Comparison of ENCODE assay signal across 22 mouse cellular contexts in the genomic region with DNA sequence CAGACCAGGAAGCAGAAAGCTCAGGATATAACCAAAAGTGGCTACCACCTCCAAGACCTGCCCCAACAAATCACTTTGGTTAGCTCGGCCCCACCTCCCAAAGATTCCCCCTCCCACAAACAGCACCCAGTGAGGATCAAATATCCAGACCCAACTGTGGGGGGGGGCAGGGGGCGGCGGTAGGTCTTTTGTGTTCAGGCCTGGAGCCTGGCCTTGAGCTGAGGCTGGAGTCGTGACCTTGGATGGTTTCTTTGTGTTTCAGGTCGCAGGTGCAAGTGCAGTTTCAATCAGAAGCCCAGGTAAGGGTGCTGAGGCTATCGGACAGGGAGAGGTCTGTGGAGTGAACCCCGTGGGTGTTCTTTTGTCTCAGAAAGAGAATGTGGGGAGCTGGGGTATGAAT. TPM values are rescaled to one million over a fixed set of nuclear protein-coding genes. Genes with fewer than 3 reads are reported as not detected.
DNase-seq lines count a peak whose midpoint lies in the region; ATAC-seq and TF ChIP-seq lines count a peak whose summit lies in the region.
"Had no signal": no experiment of that assay in that cellular context is flagged by ENCODE, and none has a peak within 500 bp of the region (broad histone marks: within the 10 kb centered on the region; RNA-seq: fewer than 3 reads in every experiment).

No protein-coding gene starts in this region.

- H3K4me2 ChIP-seq in embryonic facial prominence, embryonic 13.5 days = no peak overlapping the region
- H3K4me2 ChIP-seq in liver, embryonic 11.5 days = no peak overlapping the region
- H3K4me2 ChIP-seq: forebrain, embryonic 13.5 days; forebrain, embryonic 15.5 days had no signal

- WGBS in embryonic facial prominence, embryonic 13.5 days = 69% methylated on average over 7 of the region's 7 CpGs
- WGBS in embryonic facial prominence, embryonic 10.5 days = 72% methylated on average over 7 of the region's 7 CpGs
- 63% methylated on average over 7 of the region's 7 CpGs for WGBS in liver, embryonic 11.5 days

- 0 out of 2 replicates have a peak overlapping the region, but pooled peaks have one; percentile 21 for H3K9ac ChIP-seq in embryonic facial prominence, embryonic 13.5 days
- no peak overlapping the region for H3K9ac ChIP-seq in ES-Bruce4 (ENCODE audit: low read depth, poor library complexity, severe bottlenecking)
- H3K9ac ChIP-seq in liver, embryonic 11.5 days (ENCODE audit: low read depth, low read length) = no peak overlapping the region
- H3K9ac ChIP-seq: forebrain, embryonic 13.5 days; forebrain, embryonic 15.5 days; forebrain, postnatal 0 days had no signal

- ATAC-seq in embryonic facial prominence, embryonic 13.5 days (ENCODE audit: insufficient number of reproducible peaks, insufficient read depth, low FRiP score, low TSS enrichment, low read depth) = no peak
- ATAC-seq in liver, embryonic 11.5 days (replicated peaks; ENCODE audit: low FRiP score) = no peak
- ATAC-seq: activated CD4-positive, CD25-positive, alpha-beta regulatory T cell, adult 4 months; forebrain, embryonic 13.5 days; forebrain, embryonic 15.5 days; forebrain, postnatal 0 days; Patski had no signal

- H3K9me3 ChIP-seq in embryonic facial prominence, embryonic 13.5 days = no peaks in the 10 kb centered on the region
- H3K9me3 ChIP-seq in embryonic facial prominence, embryonic 10.5 days = no peaks in the 10 kb centered on the region
- H3K9me3 ChIP-seq in ES-Bruce4 (replicated peaks; ENCODE audit: control insufficient read depth, insufficient read depth, low read length, poor library complexity, severe bottlenecking) = no peaks in the 10 kb centered on the region
- no peaks in the 10 kb centered on the region for H3K9me3 ChIP-seq in liver, embryonic 11.5 days (ENCODE audit: control insufficient read depth, low read length)
- H3K9me3 ChIP-seq: forebrain, embryonic 13.5 days; forebrain, embryonic 15.5 days; G1E had no signal

- no peak for TF ChIP-seq CTCF in ES-Bruce4 (IDR thresholded peaks at IDR 0.05; ENCODE audit: low read depth, low read length)

- no peak for DNase-seq in embryonic facial prominence, embryonic 10.5 days (ENCODE audit: low spot score)
- peak; percentile 69 for DNase-seq in R1 (ENCODE audit: low read depth, low spot score)
- DNase-seq in heart, postnatal 25 days (ENCODE audit: low spot score) = no peak
- DNase-seq in liver, embryonic 11.5 days (ENCODE audit: low spot score) = no peak
- no peak for DNase-seq in lung, postnatal 25 days (ENCODE audit: low spot score)
- DNase-seq: adrenal gland, adult 8-10 months; adrenal gland, postnatal 14 days; adrenal gland, postnatal 36 days; cerebellum, adult 11-12 months; cerebellum, adult 2 months; cerebellum, adult 9-10 months; cerebellum, postnatal 10 days; cerebellum, postnatal 25 days; forebrain, postnatal 0 days had no signal

- TF ChIP-seq EP300 in ES-Bruce4 (IDR thresholded peaks at IDR 0.05; ENCODE audit: insufficient read depth, low read depth, low read length) = 0 out of 2 replicates have a peak, but pooled peaks have one; percentile 61

- intact Hi-C loops in heart, postnatal 25 days (cut with DNase I) = no loop called here

- no peaks in the 10 kb centered on the region for H3K4me1 ChIP-seq in embryonic facial prominence, embryonic 13.5 days
- H3K4me1 ChIP-seq in embryonic facial prominence, embryonic 10.5 days = 0 out of 2 replicates have a peak, but pooled peaks cover 5% of the 10 kb centered on the region
- peaks cover 3% of the 10 kb centered on the region for H3K4me1 ChIP-seq in ES-Bruce4 (ENCODE audit: control insufficient read depth, insufficient read depth, low read length)
- no peaks in the 10 kb centered on the region for H3K4me1 ChIP-seq in liver, embryonic 11.5 days (replicated peaks; ENCODE audit: control insufficient read depth, insufficient read depth, low read length)
- H3K4me1 ChIP-seq: forebrain, embryonic 13.5 days; forebrain, embryonic 15.5 days had no signal

- no peak overlapping the region for H3K27ac ChIP-seq in embryonic facial prominence, embryonic 13.5 days
- no peak overlapping the region for H3K27ac ChIP-seq in embryonic facial prominence, embryonic 10.5 days (replicated peaks)
- H3K27ac ChIP-seq in ES-Bruce4 (ENCODE audit: insufficient read depth, low read length) = peak overlapping the region; percentile 20; the same call in 1 of the 2 replicates
- no peak overlapping the region for H3K27ac ChIP-seq in liver, embryonic 11.5 days (ENCODE audit: low read depth, low read length)
- H3K27ac ChIP-seq: forebrain, embryonic 13.5 days; forebrain, embryonic 15.5 days had no signal

- TF ChIP-seq POLR2A in ES-Bruce4 (IDR thresholded peaks at IDR 0.05; ENCODE audit: insufficient read depth, low read length) = no peak

- H3K27me3 ChIP-seq in embryonic facial prominence, embryonic 13.5 days = no peaks in the 10 kb centered on the region
- no peaks in the 10 kb centered on the region for H3K27me3 ChIP-seq in embryonic facial prominence, embryonic 10.5 days (replicated peaks; ENCODE audit: low read depth, poor library complexity, severe bottlenecking)
- H3K27me3 ChIP-seq in ES-Bruce4 (ENCODE audit: control insufficient read depth, insufficient read depth, low read length, poor library complexity, severe bottlenecking) = no peaks in the 10 kb centered on the region
- no peaks in the 10 kb centered on the region for H3K27me3 ChIP-seq in liver, embryonic 11.5 days (replicated peaks; ENCODE audit: control insufficient read depth, insufficient read depth, low read length)
- H3K27me3 ChIP-seq: forebrain, embryonic 13.5 days; forebrain, embryonic 15.5 days had no signal

- peaks cover 40% of the 10 kb centered on the region for H3K36me3 ChIP-seq in embryonic facial prominence, embryonic 13.5 days
- H3K36me3 ChIP-seq in embryonic facial prominence, embryonic 10.5 days (replicated peaks) = peaks cover 55% of the 10 kb centered on the region
- no peaks in the 10 kb centered on the region for H3K36me3 ChIP-seq in ES-Bruce4 (ENCODE audit: control insufficient read depth, insufficient read depth, low read length, poor library complexity, severe bottlenecking)
- no peaks in the 10 kb centered on the region for H3K36me3 ChIP-seq in liver, embryonic 11.5 days (ENCODE audit: control insufficient read depth, insufficient read depth, low read length)
- H3K36me3 ChIP-seq: G1E had no signal

- no peak overlapping the region for H3K4me3 ChIP-seq in embryonic facial prominence, embryonic 13.5 days
- H3K4me3 ChIP-seq in embryonic facial prominence, embryonic 10.5 days = no peak overlapping the region
- peak overlapping the region; percentile 22; the same call in 1 of the 2 replicates for H3K4me3 ChIP-seq in ES-Bruce4 (ENCODE audit: low read depth, low read length)
- no peak overlapping the region for H3K4me3 ChIP-seq in liver, embryonic 11.5 days (ENCODE audit: low read depth, low read length)
- H3K4me3 ChIP-seq: forebrain, embryonic 13.5 days; forebrain, embryonic 15.5 days had no signal

RNA-seq across cellular contexts. Expression of a gene that starts 8.2 kb away (rescaled TPM):
- polyA plus RNA-seq in embryonic facial prominence, embryonic 13.5 days (2015; fragmentation: Nextera tagmentation; extraction: Ambion mirVana) = 7.6 and 9.3 TPM in 2 replicates
- polyA plus RNA-seq in embryonic facial prominence, embryonic 10.5 days (2016; fragmentation: Nextera tagmentation; extraction: Ambion mirVana) = 0.76 and 1.1 TPM in 2 replicates
- not detected in 2 replicates for polyA plus RNA-seq in ES-Bruce4 (2011; ENCODE audit: insufficient read depth, insufficient read length, low read depth, missing spikeins)
- total RNA-seq in heart, postnatal 25 days (2021) = 1 to 10 TPM; 1.5 to 2.7 TPM
- 2.2 and 2.4 TPM in 2 replicates for polyA plus RNA-seq in liver, embryonic 11.5 days (2014; fragmentation: Nextera tagmentation; extraction: Ambion mirVana)
- polyA plus RNA-seq: C2C12, G1E had no signal

RNA-seq across cellular contexts. Expression of a gene that starts 21.3 kb away (rescaled TPM):
- polyA plus RNA-seq in embryonic facial prominence, embryonic 13.5 days (2015; fragmentation: Nextera tagmentation; extraction: Ambion mirVana) = 79.3 and 89.1 TPM in 2 replicates
- polyA plus RNA-seq in embryonic facial prominence, embryonic 10.5 days (2016; fragmentation: Nextera tagmentation; extraction: Ambion mirVana) = 128 and 131 TPM in 2 replicates
- polyA plus RNA-seq in ES-Bruce4 (2011; ENCODE audit: insufficient read depth, insufficient read length, low read depth, missing spikeins) = 88.6 and 89.9 TPM in 2 replicates
- 10 to 100 TPM; 16.2 to 17.2 TPM for total RNA-seq in heart, postnatal 25 days (2021)
- 14.0 and 14.2 TPM in 2 replicates for polyA plus RNA-seq in liver, embryonic 11.5 days (2014; fragmentation: Nextera tagmentation; extraction: Ambion mirVana)
- polyA plus RNA-seq: C2C12, G1E had no signal

RNA-seq across cellular contexts. Expression of a gene that starts 35.1 kb away (rescaled TPM):
- polyA plus RNA-seq in embryonic facial prominence, embryonic 13.5 days (2015; fragmentation: Nextera tagmentation; extraction: Ambion mirVana) = 0.50 and 0.97 TPM in 2 replicates
- polyA plus RNA-seq in embryonic facial prominence, embryonic 10.5 days (2016; fragmentation: Nextera tagmentation; extraction: Ambion mirVana) = 0.50 and 0.67 TPM in 2 replicates
- 3.8 and 4.0 TPM in 2 replicates for polyA plus RNA-seq in ES-Bruce4 (2011; ENCODE audit: insufficient read depth, insufficient read length, low read depth, missing spikeins)
- not detected for total RNA-seq in heart, postnatal 25 days (2021)
- 0.08 and 0.27 TPM in 2 replicates for polyA plus RNA-seq in liver, embryonic 11.5 days (2014; fragmentation: Nextera tagmentation; extraction: Ambion mirVana)
- polyA plus RNA-seq: activated CD4-positive, CD25-positive, alpha-beta regulatory T cell, adult 4 months; C2C12; G1E had no signal
